26 mouse cellular contexts compared by ENCODE assay signal in the genomic region with DNA sequence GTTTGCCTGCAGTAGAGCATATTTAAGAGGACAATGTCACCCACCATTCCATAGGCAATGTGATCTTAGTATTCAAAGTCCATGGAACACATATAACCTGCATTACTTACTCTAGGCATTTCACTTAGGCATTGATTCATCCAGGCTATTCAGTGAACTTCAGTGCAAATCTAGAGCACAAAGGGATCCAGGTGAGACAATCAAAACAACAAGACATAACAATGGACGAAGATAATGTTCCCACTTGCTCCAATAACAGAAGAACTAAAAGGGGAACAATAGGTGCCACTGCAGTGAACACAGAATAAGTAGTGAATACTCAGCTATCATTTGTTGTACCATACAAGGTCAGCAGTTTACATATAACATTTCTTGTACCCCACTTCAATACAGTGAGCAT.
A peak's percentile ranks its signal among the peaks of the same experiment; 100 is the strongest.
DNase-seq lines count a peak whose midpoint lies in the region; ATAC-seq and TF ChIP-seq lines count a peak whose summit lies in the region.
"Had no signal": no experiment of that assay in that cellular context is flagged by ENCODE, and none has a peak within 500 bp of the region (broad histone marks: within the 10 kb centered on the region; RNA-seq: fewer than 3 reads in every experiment).

No protein-coding gene starts in this region.

- no peaks in the 10 kb centered on the region for H3K27me3 ChIP-seq in liver, embryonic 11.5 days (replicated peaks; ENCODE audit: control insufficient read depth, insufficient read depth, low read length)
- H3K27me3 ChIP-seq: CH12.LX, Patski had no signal

- H3K4me1 ChIP-seq in ES-E14 (ENCODE audit: control insufficient read depth in 2 of 2, insufficient read depth in 2 of 2, low read length in 2 of 2, poor library complexity in 1 of 2) = no peaks in the 10 kb centered on the region
- H3K4me1 ChIP-seq in liver, embryonic 11.5 days (replicated peaks; ENCODE audit: control insufficient read depth, insufficient read depth, low read length) = no peaks in the 10 kb centered on the region

- no peak overlapping the region for H3K9ac ChIP-seq in ES-E14 (ENCODE audit: insufficient read depth, low read depth, low read length, poor library complexity, severe bottlenecking)
- no peak overlapping the region for H3K9ac ChIP-seq in liver, embryonic 11.5 days (ENCODE audit: low read depth, low read length)

- no peak for ATAC-seq in liver, embryonic 11.5 days (replicated peaks; ENCODE audit: low FRiP score)
- ATAC-seq in granulocyte monocyte progenitor cell, adult 5-6 weeks (replicated peaks; ENCODE audit: poor library complexity, severe bottlenecking) = no peak
- ATAC-seq: activated CD4-positive, CD25-positive, alpha-beta regulatory T cell, adult 4 months; CD4-positive, CD25-positive, alpha-beta regulatory T cell, adult 4 months; Patski had no signal

- no peaks in the 10 kb centered on the region for H3K9me3 ChIP-seq in ES-E14 (ENCODE audit: control insufficient read depth, insufficient read depth, low read depth, low read length)
- H3K9me3 ChIP-seq in liver, embryonic 11.5 days (ENCODE audit: control insufficient read depth, low read length) = no peaks in the 10 kb centered on the region

- H3K36me3 ChIP-seq in ES-E14 (ENCODE audit: control insufficient read depth, insufficient read depth, low read length, poor library complexity, severe bottlenecking) = no peaks in the 10 kb centered on the region
- H3K36me3 ChIP-seq in liver, embryonic 11.5 days (ENCODE audit: control insufficient read depth, insufficient read depth, low read length) = no peaks in the 10 kb centered on the region
- H3K36me3 ChIP-seq: G1E had no signal

- in situ Hi-C loops in ES-E14 (cut with MboI; ENCODE audit: low sequenced_read_pairs in 2 of 2, unreplicated experiment in 2 of 2) = no loop called here

- WGBS in liver, embryonic 11.5 days = 69% methylated on average over 1 of the region's 1 CpGs

- no peak overlapping the region for H3K27ac ChIP-seq in ES-E14 (ENCODE audit: insufficient read depth, low read depth, low read length, poor library complexity, severe bottlenecking)
- no peak overlapping the region for H3K27ac ChIP-seq in liver, embryonic 11.5 days (ENCODE audit: low read depth, low read length)

- no peak overlapping the region for H3K4me2 ChIP-seq in liver, embryonic 11.5 days

- DNase-seq in ES-CJ7 (ENCODE audit: low read depth, low spot score) (peak; percentile 9), ES-E14 (ENCODE audit: low read depth, low spot score) (peak; percentile 7), R1 (ENCODE audit: low read depth, low spot score) (peak; percentile 8), ZHBTc4 (ENCODE audit: low read depth, low spot score) (peak; percentile 9)
- no peak for DNase-seq in urinary bladder, postnatal 10 days (ENCODE audit: low spot score)
- DNase-seq in liver, embryonic 11.5 days (ENCODE audit: low spot score) = no peak
- DNase-seq in cerebellum, postnatal 4 days (ENCODE audit: low spot score in 2 of 2) = no peak
- DNase-seq: adrenal gland, adult 2 months; adrenal gland, adult 8-10 months; adrenal gland, postnatal 10 days; adrenal gland, postnatal 14 days; adrenal gland, postnatal 25 days; adrenal gland, postnatal 36 days; B cell, adult 2 months; cerebellum, adult 11 months; cerebellum, adult 11-12 months; cerebellum, adult 18-20 months; cerebellum, adult 2 months; cerebellum, adult 8-10 months; cerebellum, adult 9-10 months had no signal

- H3K4me3 ChIP-seq in ES-E14 (ENCODE audit: insufficient read depth in 1 of 2, low read depth in 1 of 2, low read length in 2 of 2, poor library complexity in 1 of 2, severe bottlenecking in 1 of 2) = no peak overlapping the region
- no peak overlapping the region for H3K4me3 ChIP-seq in liver, embryonic 11.5 days (ENCODE audit: low read depth, low read length)

TF ChIP-seq in ES-E14, 5 proteins besides CTCF, POLR2A, EP300 and RAD21:
- TF ChIP-seq CHD2 (IDR thresholded peaks at IDR 0.05; ENCODE audit: low read depth, low read length) (no peak), HCFC1 (IDR thresholded peaks at IDR 0.05; ENCODE audit: borderline replicate concordance, insufficient read depth, low read length) (no peak), ZC3H11A (IDR thresholded peaks at IDR 0.05; ENCODE audit: borderline replicate concordance, low read depth, low read length) (no peak), MAFK (IDR thresholded peaks at IDR 0.05; ENCODE audit: insufficient read depth, low read depth, low read length) (no peak), ZNF384 (IDR thresholded peaks at IDR 0.05; ENCODE audit: low read depth, low read length) (no peak)

Comparison
In these comparisons a context has a peak if more than half of its experiments do, and no peak if none do; other contexts are left out.
1. DNase-seq: peak in ES-CJ7 (single experiment), ES-E14 (single experiment), R1 (single experiment) and ZHBTc4 (single experiment); none in urinary bladder, postnatal 10 days (single experiment), liver, embryonic 11.5 days (single experiment) and cerebellum, postnatal 4 days (0 of 2).